Mouse (Mus musculus): Measurements from ENCODE around the gene Sp8. TPM values are rescaled to one million over a fixed set of nuclear protein-coding genes. Genes with fewer than 3 reads are reported as not detected.

Sp8 gene
- total RNA-seq, 2 experiments from 2014 or later, result 8.1 to 9.4 TPM

DNA sequence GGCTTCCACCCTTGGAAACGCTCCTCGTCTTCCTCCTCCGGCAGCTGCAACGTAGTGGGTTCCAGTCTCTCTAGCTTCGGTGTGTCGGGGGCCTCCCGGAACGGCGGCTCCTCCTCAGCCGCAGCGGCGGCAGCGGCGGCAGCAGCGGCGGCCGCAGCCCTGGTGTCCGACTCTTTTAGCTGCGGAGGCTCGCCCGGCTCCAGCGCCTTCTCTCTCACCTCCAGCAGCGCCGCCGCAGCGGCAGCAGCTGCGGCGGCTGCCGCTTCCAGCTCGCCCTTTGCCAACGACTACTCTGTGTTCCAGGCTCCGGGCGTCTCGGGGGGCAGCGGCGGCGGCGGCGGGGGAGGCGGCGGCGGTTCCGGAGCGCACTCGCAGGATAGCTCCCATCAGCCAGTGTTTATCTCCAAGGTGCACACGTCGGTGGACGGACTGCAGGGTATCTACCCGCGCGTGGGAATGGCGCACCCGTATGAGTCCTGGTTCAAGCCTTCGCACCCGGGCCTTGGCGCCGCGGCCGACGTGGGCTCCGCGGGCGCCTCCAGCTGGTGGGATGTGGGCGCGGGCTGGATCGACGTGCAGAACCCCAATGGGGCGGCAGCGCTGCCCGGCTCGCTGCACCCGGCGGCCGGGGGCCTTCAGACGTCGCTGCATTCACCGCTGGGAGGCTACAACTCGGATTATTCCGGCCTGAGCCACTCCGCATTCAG lies 2.5 kb downstream of the Sp8 start:
- DNase-seq, result peak; percentile 27
- intact Hi-C loops (cut with DNase I), result no loop called here

DNA sequence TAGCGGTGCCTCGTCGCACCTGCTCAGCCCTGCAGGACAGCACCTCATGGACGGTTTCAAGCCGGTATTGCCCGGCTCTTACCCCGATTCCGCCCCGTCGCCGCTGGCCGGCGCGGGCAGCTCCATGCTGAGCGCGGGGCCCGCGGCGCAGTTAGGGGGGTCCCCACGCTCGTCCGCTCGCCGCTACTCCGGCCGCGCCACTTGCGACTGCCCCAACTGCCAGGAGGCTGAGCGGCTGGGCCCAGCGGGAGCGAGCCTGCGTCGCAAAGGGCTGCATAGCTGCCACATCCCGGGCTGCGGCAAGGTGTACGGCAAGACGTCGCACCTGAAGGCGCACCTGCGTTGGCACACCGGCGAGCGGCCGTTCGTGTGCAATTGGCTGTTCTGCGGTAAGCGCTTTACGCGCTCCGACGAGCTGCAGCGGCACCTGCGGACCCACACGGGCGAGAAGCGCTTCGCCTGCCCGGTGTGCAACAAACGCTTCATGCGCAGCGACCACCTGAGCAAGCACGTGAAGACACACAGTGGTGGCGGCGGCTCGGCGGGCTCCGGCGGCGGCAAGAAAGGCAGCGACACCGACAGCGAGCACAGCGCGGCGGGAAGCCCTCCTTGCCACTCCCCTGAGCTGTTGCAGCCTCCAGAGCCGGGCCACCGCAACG lies 3.2 kb downstream of the Sp8 start:
- DNase-seq, result no peak
- intact Hi-C loops (cut with DNase I), result no loop called here

GRCm38 (mm10) chr12:118849996-118850395 lies 3.9 kb downstream of the Sp8 start:
- intact Hi-C loops (cut with DNase I), result loop anchor here (2.0 to 10.0 kb wide), 3 partner anchors 393 to 1035 kb away; no protein-coding TSS in a partner anchor
- DNase-seq, result no peak

DNA sequence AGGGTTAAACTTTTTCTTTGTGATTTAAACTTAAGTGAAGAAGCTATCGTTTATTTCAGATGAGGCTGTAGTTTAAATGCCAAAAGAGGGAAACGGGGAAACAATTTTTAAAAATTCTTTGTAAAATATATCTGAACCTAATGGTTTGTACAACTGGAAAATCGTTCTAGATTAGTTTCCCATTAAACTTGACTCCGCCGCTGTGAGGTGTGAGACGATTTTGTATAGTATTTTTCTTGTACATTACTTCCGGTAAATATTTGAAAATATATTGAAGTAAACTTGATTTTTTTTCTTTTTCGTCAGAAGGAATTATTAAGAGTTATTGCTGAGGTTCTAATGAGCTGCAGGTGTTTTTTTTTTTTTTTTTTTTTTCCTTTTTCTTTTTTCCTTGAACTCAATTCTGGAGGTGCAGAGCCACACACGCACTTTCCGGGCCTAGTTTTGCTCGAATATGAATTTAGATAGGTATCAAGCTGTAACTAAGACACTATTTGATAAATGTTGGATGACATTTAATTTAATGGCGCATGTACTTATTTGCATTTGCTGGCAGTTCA lies 4.8 kb downstream of the Sp8 start:
- DNase-seq, result no peak
- intact Hi-C loops (cut with DNase I), result loop anchor here (2.0 to 10.0 kb wide), 3 partner anchors 394 to 1036 kb away; no protein-coding TSS in a partner anchor

DNA sequence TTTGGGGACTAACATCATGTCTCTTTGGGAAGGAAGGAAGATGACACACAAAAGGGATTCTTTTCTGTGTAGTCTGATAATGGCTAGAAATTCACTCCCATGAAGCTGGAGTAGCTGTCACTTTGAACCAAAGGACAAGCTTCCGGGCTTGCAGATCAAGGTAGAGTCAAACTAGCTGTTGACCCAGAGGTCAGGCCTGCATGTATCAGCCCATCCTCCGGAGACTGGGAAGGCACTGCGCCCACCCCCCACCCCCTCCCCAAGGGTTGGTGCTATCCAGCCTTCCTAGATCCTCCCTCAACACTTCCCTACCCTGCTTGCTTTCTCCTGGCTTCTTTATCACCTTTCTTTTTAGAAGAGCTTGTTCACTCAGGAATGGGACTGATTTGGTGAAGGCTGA lies 7.2 kb downstream of the Sp8 start:
- intact Hi-C loops (cut with DNase I), result loop anchor here (10.0 kb wide), 2 partner anchors 799 to 1039 kb away; no protein-coding TSS in a partner anchor
- DNase-seq, result no peak

DNA sequence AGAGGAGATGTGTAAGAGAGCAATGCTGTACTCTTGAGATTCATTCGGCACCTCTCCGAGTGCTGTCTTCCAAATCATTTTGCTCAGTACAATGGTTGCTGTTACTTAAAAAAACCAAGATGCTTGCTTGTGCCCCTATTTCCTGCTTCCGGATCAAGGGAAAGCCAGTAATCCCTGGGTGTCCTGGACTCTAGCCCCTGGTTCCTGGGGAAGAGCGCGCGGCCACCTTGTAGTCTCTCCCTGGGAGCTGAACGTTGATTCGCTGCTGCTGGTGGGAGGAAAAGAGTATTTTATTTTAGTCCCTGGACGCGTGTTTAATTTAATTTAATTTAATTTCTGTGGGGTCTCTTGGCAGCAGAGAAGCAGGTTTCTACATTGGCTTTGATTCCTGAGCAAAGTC lies 8.3 kb downstream of the Sp8 start:
- no peak for DNase-seq
- intact Hi-C loops (cut with DNase I), result loop anchor here (10.0 kb wide), 2 partner anchors 800 to 1040 kb away; no protein-coding TSS in a partner anchor

DNA sequence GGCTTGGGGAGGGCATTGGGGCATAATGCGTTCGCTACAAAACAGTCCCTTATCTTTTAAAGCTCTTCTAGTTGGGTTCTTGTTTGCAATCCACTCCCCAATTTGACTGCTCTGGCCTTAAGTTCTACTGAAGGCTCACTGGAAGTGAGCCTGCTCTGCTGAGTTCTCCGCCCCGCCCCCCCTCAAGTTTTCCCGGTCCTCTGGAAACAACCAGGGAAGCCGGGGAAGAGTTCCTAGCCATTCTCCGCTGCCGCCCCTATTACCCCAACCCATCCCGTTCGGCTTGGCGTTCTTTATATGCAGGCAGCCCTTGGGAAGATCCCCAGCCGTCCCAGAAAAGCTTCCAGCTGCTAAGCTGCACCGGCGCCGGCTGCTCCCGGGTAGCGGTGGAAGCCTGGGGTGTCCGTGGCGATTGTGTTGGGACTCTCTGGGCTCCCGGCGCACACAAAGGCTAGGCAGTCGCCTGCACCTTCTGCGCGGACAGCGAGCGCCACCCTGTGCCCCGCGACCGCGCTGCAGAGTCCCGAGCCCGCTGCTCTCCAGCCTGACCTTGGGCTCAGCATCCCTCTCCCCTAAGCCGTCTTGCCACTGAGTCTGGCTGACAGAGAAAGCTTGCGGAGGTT lies 8.8 kb downstream of the Sp8 start:
- intact Hi-C loops (cut with DNase I), result loop anchor here (5.0 to 10.0 kb wide), 4 partner anchors 800 to 1468 kb away; no protein-coding TSS in a partner anchor
- peak; percentile 80 for DNase-seq

GRCm38 (mm10) chr12:118856151-118856550 lies 10.0 kb downstream of the Sp8 start:
- DNase-seq, result no peak
- intact Hi-C loops (cut with DNase I), result loop anchor here (5.0 to 10.0 kb wide), 4 partner anchors 801 to 1469 kb away; no protein-coding TSS in a partner anchor

- intact Hi-C loops (cut with DNase I), result no loop called here
- no peak for DNase-seq
These were observed 26.5 kb downstream of the Sp8 start for GRCm38 (mm10) chr12:118872673-118873072.

DNA sequence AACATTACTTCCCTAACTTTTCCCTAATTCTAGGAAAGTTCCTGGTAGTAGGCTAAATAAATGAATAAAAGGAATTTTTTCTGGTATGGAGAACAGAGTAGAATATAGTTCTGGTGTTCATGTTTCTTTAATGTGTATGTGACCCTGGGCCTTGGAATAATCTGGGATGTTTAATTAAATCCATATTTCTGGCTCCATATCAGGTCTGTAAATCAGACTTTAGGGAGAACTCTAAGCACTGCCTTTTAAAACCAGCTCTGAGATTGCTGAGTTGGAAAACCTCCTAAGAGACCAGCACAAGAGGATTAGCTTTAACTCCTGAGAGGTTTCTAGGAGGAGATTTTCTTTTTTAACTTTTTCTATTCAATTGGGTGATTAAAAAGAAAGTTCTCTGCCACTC lies 36.7 kb downstream of the Sp8 start:
- no peak for DNase-seq
- intact Hi-C loops (cut with DNase I), result no loop called here

GRCm38 (mm10) chr12:118887964-118888363 lies 41.8 kb downstream of the Sp8 start:
- intact Hi-C loops (cut with DNase I), result no loop called here

More at GRCm38 (mm10) chr12:118887964-118888363, 41.8 kb downstream of the Sp8 start:
- DNase-seq, result no peak

Other genes with a start within 250 kb of the Sp8 start
- gene Abcb5, start 120.1 kb downstream of the Sp8 start, total RNA-seq (2021), result not detected